Mouse (Mus musculus): Measurements from ENCODE around the gene Ngdn.
A peak's percentile ranks its signal among the peaks of the same experiment; 100 is the strongest.
"Not testable (repeated sequence)": the region's sequence is repeated elsewhere in the genome, so short reads cannot be mapped to it uniquely, and the experiment has no call there.

Ngdn gene

GRCm38 (mm10) chr14:55029034-55029698, 13.9 kb downstream of the Ngdn start:
- DNase-seq (ENCODE audit: low read depth, low spot score): peak; percentile 69

GRCm38 (mm10) chr14:55032695-55033225, 17.5 kb downstream of the Ngdn start:
- DNase-seq (ENCODE audit: low read depth, low spot score): no peak

DNA sequence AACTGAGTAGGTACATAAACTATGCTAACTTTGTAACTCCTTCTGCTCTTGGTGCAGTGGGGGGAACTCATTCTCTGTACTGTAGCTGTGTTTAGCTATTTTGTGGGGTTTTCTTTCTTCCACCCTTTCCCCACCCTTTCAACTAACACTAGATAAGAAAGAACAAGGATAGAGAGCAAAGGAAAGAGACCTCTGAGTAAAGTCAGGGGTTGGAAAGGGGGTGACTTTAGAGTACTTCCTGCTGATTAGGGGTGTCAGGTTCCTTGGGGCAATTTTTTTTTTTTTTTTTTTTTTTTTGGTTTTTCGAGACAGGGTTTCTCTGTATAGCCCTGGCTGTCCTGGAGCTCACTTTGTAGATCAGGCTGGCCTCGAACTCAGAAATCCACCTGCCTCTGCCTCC, 28.4 kb downstream of the Ngdn start:
- not testable (repeated sequence) for DNase-seq (ENCODE audit: low read depth, low spot score)

DNA sequence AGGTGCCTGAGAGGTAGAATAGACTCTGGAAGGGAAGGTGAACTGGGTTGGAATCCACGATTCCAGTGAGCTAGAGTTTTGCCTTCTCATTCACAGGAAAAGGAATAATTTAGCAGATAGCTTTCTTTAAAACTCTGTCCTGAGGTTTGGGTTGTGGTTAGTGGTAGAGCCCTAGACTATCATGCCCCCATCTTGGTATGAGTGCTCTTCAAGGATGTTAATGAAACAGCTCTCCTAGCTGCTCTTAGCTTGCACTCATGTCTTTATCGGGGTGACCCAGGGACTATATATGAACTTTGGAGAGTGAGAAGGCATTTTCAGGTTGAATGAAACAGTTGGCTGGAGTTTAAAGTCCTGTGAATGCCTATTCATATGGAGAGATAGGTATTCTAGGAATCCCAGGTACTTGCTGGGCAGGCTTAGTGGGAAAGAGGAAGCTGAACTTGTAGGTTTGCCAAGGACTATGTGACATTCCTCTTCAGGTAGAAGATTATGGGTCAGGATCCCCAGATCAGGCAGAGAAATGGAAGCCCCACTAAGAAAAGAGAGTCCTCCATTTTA, 32.8 kb downstream of the Ngdn start:
- DNase-seq (ENCODE audit: low read depth, low spot score): no peak

GRCm38 (mm10) chr14:55052496-55052895, 37.2 kb downstream of the Ngdn start:
- DNase-seq (ENCODE audit: low read depth, low spot score): peak; percentile 11

DNA sequence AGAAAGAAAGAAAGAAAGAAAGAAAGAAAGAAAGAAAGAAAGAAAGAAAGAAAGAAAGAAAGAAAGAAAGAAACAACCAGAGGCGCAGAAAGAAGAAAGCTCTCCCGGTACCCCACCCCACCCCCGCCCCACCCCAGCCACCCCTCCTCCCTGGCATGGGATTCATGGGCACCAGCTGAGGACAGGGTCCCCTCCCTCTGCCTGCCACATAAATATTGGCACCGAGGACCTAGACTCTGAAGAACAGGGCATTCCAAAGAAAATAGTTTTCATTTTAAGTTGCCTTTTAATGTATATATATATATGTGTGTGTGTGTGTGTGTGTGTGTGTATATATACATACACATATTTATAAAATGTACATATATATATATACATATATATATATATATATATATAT, 37.8 kb downstream of the Ngdn start:
- no peak for DNase-seq (ENCODE audit: low read depth, low spot score)

DNA sequence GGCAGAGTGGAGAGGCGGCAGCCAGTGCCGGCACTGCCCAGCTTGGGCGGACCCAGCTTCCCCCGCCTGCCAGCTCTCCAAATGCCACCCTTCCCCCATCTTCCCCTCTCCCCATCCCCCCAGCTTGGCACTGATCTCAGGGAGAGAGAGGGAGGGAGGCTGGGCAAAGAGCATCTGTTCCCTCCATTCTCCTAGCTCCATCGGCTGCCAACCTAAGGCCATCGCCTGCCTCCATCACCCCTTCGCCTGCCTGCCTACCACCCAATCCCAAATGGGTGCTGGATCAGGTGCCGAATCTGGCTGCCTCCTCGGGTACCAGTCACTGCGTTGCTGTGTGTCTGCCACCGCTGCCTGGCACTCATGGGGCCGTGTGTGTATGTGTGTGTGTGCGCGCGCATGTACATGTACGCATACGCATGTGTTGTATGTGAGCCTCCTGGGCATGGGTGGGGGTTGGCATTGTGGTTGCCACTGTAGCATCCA, 38.5 kb downstream of the Ngdn start:
- DNase-seq (ENCODE audit: low read depth, low spot score): no peak

- no peak for DNase-seq (ENCODE audit: low read depth, low spot score)
Measured at GRCm38 (mm10) chr14:55054191-55054749, 39.0 kb downstream of the Ngdn start.

DNA sequence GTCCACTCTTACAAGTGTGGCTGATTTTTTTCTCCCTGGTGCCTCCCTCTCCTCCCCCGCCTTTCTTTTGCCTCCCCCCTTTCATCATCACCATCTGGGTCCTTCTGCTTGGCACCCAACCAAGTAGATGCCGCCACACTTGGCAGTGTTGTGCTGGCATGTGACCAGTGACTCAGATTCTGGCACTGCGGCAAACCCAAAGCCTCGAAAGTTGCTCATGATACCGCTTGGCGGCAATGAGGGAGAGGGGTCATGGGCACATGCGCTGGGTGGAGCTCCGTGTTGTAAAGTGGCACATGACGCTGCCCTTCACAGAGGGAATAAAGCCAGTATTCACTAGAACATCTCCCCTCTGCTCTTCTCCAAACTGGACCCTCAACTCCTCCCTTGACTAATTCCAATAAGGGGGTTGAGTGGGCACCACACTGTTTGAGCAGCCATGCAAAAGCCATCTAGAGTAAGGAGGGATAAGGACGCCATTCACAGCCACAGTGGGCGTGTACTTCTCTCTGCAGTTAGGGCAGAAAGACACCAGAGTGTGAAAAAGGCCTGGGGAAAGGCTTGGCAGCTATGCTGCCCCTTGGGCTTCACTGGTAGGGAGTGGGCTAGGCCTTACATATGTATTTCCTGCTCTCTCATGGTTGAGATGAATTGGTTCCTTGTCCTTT, 40.0 kb downstream of the Ngdn start:
- DNase-seq (ENCODE audit: low read depth, low spot score): no peak

DNA sequence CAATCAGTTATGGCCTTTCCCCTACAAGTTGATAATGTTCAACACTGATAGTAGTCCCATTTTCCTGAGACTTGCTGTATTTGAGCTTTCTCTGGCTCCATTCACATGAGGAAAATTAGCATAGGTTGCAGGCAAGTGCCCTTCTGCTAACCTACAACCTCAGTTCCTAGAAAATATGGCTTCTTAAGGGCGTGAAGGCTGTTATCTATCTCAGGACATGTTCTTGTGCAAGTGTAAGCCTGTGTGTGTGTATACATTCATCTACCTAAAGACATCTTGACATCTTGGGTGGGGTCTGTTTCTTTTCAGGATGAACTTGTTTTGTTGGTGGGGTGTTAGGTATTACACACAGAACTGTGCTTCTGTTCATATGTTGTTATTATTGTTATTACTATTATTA, 43.8 kb downstream of the Ngdn start:
- no peak for DNase-seq (ENCODE audit: low read depth, low spot score)

DNA sequence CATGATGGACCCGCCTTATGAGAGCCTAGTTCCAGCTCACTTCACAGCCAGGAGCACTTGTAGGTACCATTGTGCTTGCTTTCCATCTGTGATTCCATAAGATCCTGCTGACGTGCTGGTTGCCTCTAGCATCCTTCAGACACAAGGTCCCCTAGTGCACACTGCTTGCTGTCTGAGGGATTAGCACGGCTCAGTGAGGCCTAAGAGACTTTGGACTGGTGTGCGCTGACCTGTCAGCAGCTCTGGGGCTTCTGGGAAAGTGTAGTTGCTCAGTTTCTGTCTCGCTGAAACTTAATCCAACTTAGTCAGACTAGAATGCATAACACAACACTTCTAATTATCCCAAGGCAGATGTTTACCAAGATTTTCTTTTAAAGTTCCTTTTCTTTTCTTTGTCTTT, 44.7 kb downstream of the Ngdn start:
- DNase-seq (ENCODE audit: low read depth, low spot score): no peak

- DNase-seq (ENCODE audit: low read depth, low spot score): no peak
Measured at GRCm38 (mm10) chr14:55061845-55062244, 46.6 kb downstream of the Ngdn start.

DNA sequence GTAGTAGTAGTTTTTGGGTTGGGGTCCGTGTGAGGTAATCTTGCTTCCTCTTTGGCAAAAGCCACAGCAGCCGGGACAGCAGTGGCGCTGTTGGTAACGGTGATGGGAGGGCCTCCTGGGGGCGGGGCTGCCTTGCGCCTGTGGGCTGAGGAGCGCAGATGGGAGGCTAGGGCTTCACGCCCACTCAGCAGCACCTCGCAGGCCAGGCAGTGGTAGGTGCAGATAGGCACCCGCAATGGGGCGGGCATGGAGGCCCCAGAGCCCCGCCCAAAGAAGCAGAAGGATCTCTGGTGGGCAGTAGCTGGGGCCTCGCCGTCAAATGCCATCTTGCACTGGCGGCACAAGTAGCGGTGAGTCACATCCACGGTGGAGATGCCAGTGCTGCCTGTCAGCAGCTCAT, 47.4 kb downstream of the Ngdn start:
- DNase-seq (ENCODE audit: low read depth, low spot score): peak; percentile 55

DNA sequence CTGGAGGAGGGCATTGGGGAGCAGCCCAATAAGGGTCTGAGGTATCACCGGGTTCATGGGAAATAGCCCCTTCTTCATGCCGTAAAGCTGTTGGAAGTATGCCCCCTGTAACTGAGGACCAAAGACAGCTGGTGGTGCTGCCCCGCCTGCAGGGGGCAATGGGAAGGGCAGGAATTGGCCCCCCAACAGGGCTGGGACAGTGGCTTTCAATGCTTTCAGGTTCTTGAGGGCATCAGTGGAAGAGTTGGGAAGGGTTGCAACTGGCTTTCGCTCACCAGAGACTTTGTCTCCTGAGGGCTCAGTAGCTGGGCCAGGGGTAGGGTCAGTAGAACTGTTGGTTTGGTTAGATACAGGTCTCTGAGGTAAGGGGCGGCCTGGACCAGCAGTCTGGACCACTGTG, 47.9 kb downstream of the Ngdn start:
- DNase-seq (ENCODE audit: low read depth, low spot score): no peak

- no peak for DNase-seq (ENCODE audit: low read depth, low spot score)
Measured at GRCm38 (mm10) chr14:55063581-55064381, 48.5 kb downstream of the Ngdn start.

DNA sequence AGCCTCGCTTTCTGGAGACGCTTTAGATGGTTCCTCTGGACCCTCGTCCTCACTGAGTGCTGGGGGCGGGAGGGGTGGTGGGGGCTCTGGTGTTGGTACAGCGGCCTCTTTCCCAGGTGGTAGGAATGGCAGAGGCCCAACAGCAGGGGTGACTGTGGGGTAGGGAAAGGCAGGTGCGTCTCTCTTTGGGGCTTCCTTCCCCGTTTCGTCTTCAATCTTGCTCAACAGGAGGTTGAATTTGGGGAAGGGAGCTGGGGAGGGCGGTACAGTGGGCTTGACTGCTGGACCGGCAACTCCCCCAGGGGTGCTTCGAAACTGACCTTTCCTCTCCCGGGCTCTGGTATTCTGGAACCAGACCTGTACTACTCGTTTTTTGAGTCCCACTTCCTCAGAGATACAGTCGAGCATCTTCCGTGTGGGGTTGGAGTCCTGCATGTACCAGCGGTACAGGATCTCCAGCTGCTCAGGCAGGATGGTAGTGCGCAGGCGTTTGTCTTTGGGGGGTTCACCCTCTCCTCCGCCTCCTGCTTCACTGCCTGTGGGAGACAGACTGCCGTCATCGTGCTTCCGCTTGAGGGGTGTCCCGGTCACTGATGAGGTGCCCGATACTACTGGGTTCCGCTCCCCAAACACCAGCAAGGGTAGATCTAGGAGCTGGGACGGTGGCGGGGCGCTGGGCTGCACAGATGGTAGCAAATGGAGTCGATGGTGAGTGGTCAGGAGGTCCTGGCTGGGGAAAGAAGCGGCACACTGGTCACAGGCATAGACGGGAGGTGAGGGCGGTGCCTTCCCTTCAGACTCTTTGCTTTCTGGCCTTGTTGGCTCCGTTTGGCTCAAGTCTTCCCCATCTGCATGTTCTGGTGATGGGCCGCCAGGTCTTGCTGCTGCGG, 49.5 kb downstream of the Ngdn start:
- no peak for DNase-seq (ENCODE audit: low read depth, low spot score)

GRCm38 (mm10) chr14:55065391-55065790, 50.1 kb downstream of the Ngdn start:
- no peak for DNase-seq (ENCODE audit: low read depth, low spot score)

- no peak for DNase-seq (ENCODE audit: low read depth, low spot score)
Measured at GRCm38 (mm10) chr14:55066042-55066441, 50.8 kb downstream of the Ngdn start.

DNA sequence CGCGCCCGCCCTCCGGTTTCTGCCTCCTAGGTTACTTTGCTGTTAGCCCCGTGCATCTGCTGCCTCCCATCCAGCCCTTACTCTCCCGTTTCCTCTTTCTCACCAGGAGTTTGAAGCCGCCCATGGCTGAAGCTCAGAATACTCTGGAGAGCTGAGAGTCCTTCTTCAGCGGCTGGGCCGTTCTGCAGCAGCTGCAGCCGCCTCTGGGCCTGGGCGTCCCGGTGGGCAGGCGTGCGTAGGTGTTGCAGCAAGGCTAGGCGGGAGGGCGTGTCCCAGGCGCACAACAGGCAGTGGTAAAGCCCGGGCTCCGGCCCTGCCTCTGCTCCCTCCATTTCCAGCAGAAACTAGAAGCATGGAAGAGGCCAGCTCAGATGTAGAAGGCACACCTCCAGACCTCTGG, 56.5 kb downstream of the Ngdn start:
- DNase-seq (ENCODE audit: low read depth, low spot score): no peak

Measured in CD4-positive, CD25-positive, alpha-beta regulatory T cell, adult 2 months (primary cell).